Comparison of ENCODE assay signal across 18 mouse cellular contexts in the genomic region with DNA sequence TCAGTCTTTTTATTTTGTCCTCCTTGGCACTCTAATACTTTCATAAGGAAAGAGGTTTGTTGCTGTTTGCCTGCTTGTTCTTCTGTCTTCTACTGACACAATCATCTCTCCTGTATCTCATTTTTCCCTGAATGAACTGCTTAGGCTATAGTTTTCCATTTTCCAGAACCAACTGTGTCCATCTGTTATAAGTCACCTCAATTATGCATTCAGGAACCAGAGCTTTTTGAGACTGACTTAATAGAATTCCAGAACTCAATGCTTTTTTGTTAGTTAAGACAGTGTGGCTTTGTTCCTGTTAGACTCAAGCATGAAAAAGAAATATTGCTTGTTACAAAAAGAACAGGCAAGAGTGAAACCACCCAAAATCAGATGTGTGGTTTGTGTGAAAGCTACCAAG.
DNase-seq lines count a peak whose midpoint lies in the region; ATAC-seq and TF ChIP-seq lines count a peak whose summit lies in the region.
"Had no signal": no experiment of that assay in that cellular context is flagged by ENCODE, and none has a peak within 500 bp of the region (broad histone marks: within the 10 kb centered on the region; RNA-seq: fewer than 3 reads in every experiment).

No protein-coding gene starts in this region.

- H3K27me3 ChIP-seq in embryonic facial prominence, embryonic 11.5 days (ENCODE audit: control insufficient read depth, insufficient read depth, low read length) = no peaks in the 10 kb centered on the region
- no peaks in the 10 kb centered on the region for H3K27me3 ChIP-seq in embryonic facial prominence, embryonic 10.5 days (replicated peaks; ENCODE audit: low read depth, poor library complexity, severe bottlenecking)
- H3K27me3 ChIP-seq: embryonic facial prominence, embryonic 13.5 days; limb, embryonic 12.5 days; liver, embryonic 12.5 days; megakaryocyte, embryonic 14.5 days had no signal

- no peak overlapping the region for H3K27ac ChIP-seq in embryonic facial prominence, embryonic 11.5 days (replicated peaks; ENCODE audit: low read depth, low read length)
- H3K27ac ChIP-seq in embryonic facial prominence, embryonic 10.5 days (replicated peaks) = no peak overlapping the region
- H3K27ac ChIP-seq in layer of hippocampus, adult 2 months = peak overlapping the region; percentile 60
- H3K27ac ChIP-seq: embryonic facial prominence, embryonic 13.5 days; limb, embryonic 12.5 days; liver, embryonic 12.5 days; stomach, postnatal 0 days had no signal

- H3K4me3 ChIP-seq in embryonic facial prominence, embryonic 11.5 days (ENCODE audit: low read depth, low read length) = no peak overlapping the region
- H3K4me3 ChIP-seq in embryonic facial prominence, embryonic 10.5 days = no peak overlapping the region
- H3K4me3 ChIP-seq in layer of hippocampus, adult 2 months = no peak overlapping the region
- H3K4me3 ChIP-seq: embryonic facial prominence, embryonic 13.5 days; limb, embryonic 12.5 days; liver, embryonic 12.5 days; megakaryocyte, embryonic 14.5 days had no signal

- H3K9ac ChIP-seq in embryonic facial prominence, embryonic 11.5 days (replicated peaks; ENCODE audit: low read length) = no peak overlapping the region
- H3K9ac ChIP-seq: embryonic facial prominence, embryonic 13.5 days; limb, embryonic 12.5 days; liver, embryonic 12.5 days had no signal

- H3K4me2 ChIP-seq in embryonic facial prominence, embryonic 11.5 days (ENCODE audit: low read depth, low read length) = no peak overlapping the region
- H3K4me2 ChIP-seq: embryonic facial prominence, embryonic 13.5 days; limb, embryonic 12.5 days; liver, embryonic 12.5 days had no signal

- peak; percentile 21 for DNase-seq in embryonic facial prominence, embryonic 11.5 days (ENCODE audit: low spot score)
- DNase-seq in embryonic facial prominence, embryonic 10.5 days (ENCODE audit: low spot score) = no peak
- DNase-seq in layer of hippocampus, adult 2 months (ENCODE audit: low spot score in 2 of 2) = no peak
- DNase-seq in layer of hippocampus, postnatal 10 days (ENCODE audit: low spot score in 2 of 2) = no peak
- peak; percentile 92 for DNase-seq in Muller cell, postnatal 12 days (ENCODE audit: inconsistent ontology term)
- DNase-seq in fibroblast of lung, adult 2 months (ENCODE audit: low read depth) = peak; percentile 26
- DNase-seq in thymus, postnatal 25 days = no peak
- DNase-seq: B cell, adult 2 months; cerebellum, postnatal 10 days; gastrocnemius, postnatal 36 days; kidney, adult 11 months; lung, adult 2 months; right cerebral cortex, adult 18-20 months had no signal

- no peaks in the 10 kb centered on the region for H3K9me3 ChIP-seq in embryonic facial prominence, embryonic 11.5 days (replicated peaks; ENCODE audit: control insufficient read depth, low read length)
- H3K9me3 ChIP-seq in embryonic facial prominence, embryonic 10.5 days = no peaks in the 10 kb centered on the region
- H3K9me3 ChIP-seq: embryonic facial prominence, embryonic 13.5 days; limb, embryonic 12.5 days; liver, embryonic 12.5 days; megakaryocyte, embryonic 14.5 days had no signal

- ATAC-seq in embryonic facial prominence, embryonic 11.5 days (replicated peaks; ENCODE audit: insufficient number of reproducible peaks, low FRiP score, low TSS enrichment, low read depth) = no peak
- ATAC-seq: liver, embryonic 12.5 days had no signal

- H3K36me3 ChIP-seq in embryonic facial prominence, embryonic 11.5 days (replicated peaks; ENCODE audit: control insufficient read depth, insufficient read depth, low read depth, low read length) = no peaks in the 10 kb centered on the region
- H3K36me3 ChIP-seq in embryonic facial prominence, embryonic 10.5 days (replicated peaks) = peaks cover 6% of the 10 kb centered on the region; the same call in 1 of the 2 replicates
- H3K36me3 ChIP-seq: embryonic facial prominence, embryonic 13.5 days; limb, embryonic 12.5 days had no signal

- no peaks in the 10 kb centered on the region for H3K4me1 ChIP-seq in embryonic facial prominence, embryonic 11.5 days (ENCODE audit: control insufficient read depth, insufficient read depth, low read length)
- peaks cover 20% of the 10 kb centered on the region for H3K4me1 ChIP-seq in embryonic facial prominence, embryonic 10.5 days
- H3K4me1 ChIP-seq: embryonic facial prominence, embryonic 13.5 days; liver, embryonic 12.5 days had no signal

- TF ChIP-seq CTCF in layer of hippocampus, adult 2 months (conservative IDR thresholded peaks at IDR 0.05) = no peak

Comparison
In these comparisons a context has a peak if more than half of its experiments do, and no peak if none do; other contexts are left out.
1. DNase-seq: peak in embryonic facial prominence, embryonic 11.5 days (single experiment), Muller cell, postnatal 12 days (single experiment) and fibroblast of lung, adult 2 months (single experiment); none in embryonic facial prominence, embryonic 10.5 days (single experiment), layer of hippocampus, adult 2 months (0 of 2), layer of hippocampus, postnatal 10 days (0 of 2) and thymus, postnatal 25 days (single experiment).